Mouse (Mus musculus) forebrain, embryonic 16.5 days (tissue): ENCODE measurements around the gene Bub3. TPM values are rescaled to one million over a fixed set of nuclear protein-coding genes. Genes with fewer than 3 reads are reported as not detected.

Experiments used
- ATAC-seq: fragments of 200-750 bp; cut with Nextera tagmentation; 2 replicates; pipeline ENCODE4 v1.8.0; 2017; ENCODE audit warnings: mild to moderate bottlenecking, moderate library complexity
- H3K27ac ChIP-seq: fragments of 300-500 bp; sonication (generic); 2 replicates; pipeline ENCODE4 v1.5.1; 2014; ENCODE audit warnings: low read length, control low read depth
- H3K27me3 ChIP-seq: fragments of 300-500 bp; sonication (generic); replicated peaks from 2 replicates; pipeline ENCODE4 v1.6.1; 2014; ENCODE audit warnings: low read length; ENCODE audit not compliant: control insufficient read depth, insufficient read depth
- H3K36me3 ChIP-seq: fragments of 300-500 bp; sonication (generic); 2 replicates; pipeline ENCODE4 v1.6.1; 2014; ENCODE audit not compliant: control insufficient read depth, insufficient read depth
- H3K4me1 ChIP-seq: fragments of 300-500 bp; sonication (generic); replicated peaks from 2 replicates; pipeline ENCODE4 v1.6.1; 2014; ENCODE audit warnings: low read length; ENCODE audit not compliant: control insufficient read depth, insufficient read depth
- H3K4me2 ChIP-seq: fragments of 300-500 bp; sonication (generic); 2 replicates; pipeline ENCODE4 v1.6.1; 2014; ENCODE audit warnings: mild to moderate bottlenecking, low read length, control low read depth
- H3K4me3 ChIP-seq: fragments of 300-500 bp; sonication (generic); replicated peaks from 2 replicates; pipeline ENCODE4 v1.5.1; 2014; ENCODE audit warnings: mild to moderate bottlenecking, low read length, control low read depth
- H3K9ac ChIP-seq: fragments of 300-500 bp; sonication (generic); replicated peaks from 2 replicates; pipeline ENCODE4 v1.6.1; 2014; ENCODE audit warnings: low read depth, low read length, control low read depth
- H3K9me3 ChIP-seq: fragments of 300-500 bp; sonication (generic); 2 replicates; pipeline ENCODE4 v1.6.1; 2016; ENCODE audit warnings: low read length; ENCODE audit not compliant: control insufficient read depth
- WGBS: fragments of 180-500 bp; shearing (Covaris S2); extraction: QIAGEN DNeasy Blood & Tissue Kit; methylation state at CpG from one replicate; pipeline ENCODE4 v1.1.7; 2014; 5-methylcytosine and 5-hydroxymethylcytosine counted together
- polyA plus RNA-seq: library from polyadenylated mRNA; unstranded; fragments of >200 nt; fragmentation: Nextera tagmentation; extraction: Ambion mirVana; gene quantifications from 2 replicates; pipeline ENCODE4 v1.2.1, GENCODE M21; 2015

Bub3 gene
- polyA plus RNA-seq, 1 experiment from 2014 or later = 186 TPM

DNA sequence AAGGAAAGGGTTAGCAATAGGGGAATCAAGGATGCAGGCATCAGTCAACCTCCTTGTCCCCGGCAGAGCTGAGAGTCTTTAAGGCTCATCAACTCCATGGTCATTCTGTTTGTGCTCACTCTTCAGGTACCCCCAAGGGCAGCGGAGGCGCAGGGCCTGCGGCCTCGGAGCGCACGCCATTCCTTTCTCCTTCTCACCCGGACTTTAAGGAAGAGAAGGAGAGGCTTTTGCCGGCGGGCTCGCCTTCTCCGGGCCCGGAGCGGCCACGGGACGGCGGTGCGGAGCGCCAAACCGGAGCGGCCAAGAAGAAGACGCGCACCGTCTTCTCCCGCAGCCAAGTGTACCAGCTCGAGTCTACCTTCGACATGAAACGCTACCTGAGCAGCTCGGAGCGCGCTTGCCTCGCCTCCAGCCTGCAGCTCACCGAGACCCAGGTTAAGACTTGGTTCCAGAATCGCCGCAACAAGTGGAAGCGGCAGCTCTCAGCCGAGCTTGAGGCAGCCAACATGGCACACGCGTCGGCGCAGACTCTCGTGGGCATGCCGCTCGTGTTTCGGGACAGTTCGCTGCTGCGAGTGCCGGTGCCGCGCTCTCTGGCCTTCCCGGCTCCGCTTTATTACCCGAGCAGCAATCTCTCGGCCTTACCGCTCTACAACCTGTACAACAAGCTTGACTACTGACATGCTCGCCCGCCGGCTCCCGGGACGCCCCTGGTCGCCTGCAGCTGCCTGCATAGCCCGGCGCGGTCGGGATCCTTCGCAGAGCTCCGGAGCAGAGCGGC, 4.5 kb upstream of the Bub3 start:
- Histone ChIP-seq H3K27ac (no peak overlapping the region), H3K36me3 (no peaks in the 10 kb centered on the region), H3K4me2 (no peak overlapping the region), H3K9me3 (no peaks in the 10 kb centered on the region), H3K27me3 (peaks cover 63% of the 10 kb centered on the region), H3K4me1 (peaks cover 15% of the 10 kb centered on the region), H3K4me3 (no peak overlapping the region), H3K9ac (no peak overlapping the region)
- ATAC-seq = no peak
- WGBS = under 1% methylated on average over 68 of the region's 68 CpGs

DNA sequence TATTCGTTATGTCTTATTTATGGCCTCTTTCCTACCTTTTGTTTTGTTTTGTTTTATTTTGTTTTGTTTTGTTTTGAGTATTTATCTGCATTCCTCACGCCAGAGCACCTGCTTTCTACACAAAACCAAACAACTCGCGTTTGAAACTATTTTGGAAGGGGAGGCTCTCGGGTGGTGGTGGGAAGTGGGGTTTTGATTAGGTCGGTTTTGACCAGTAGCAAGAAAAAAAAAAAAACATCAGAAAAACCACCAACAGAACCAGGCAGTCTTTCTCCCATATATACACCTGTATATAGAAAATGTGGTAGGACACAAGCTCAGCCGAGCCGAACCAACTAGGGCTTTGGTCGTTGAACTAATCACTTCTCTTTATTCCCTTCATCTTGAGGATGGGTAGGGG, 3.9 kb upstream of the Bub3 start:
- 2% methylated on average over 9 of the region's 9 CpGs for WGBS

DNA sequence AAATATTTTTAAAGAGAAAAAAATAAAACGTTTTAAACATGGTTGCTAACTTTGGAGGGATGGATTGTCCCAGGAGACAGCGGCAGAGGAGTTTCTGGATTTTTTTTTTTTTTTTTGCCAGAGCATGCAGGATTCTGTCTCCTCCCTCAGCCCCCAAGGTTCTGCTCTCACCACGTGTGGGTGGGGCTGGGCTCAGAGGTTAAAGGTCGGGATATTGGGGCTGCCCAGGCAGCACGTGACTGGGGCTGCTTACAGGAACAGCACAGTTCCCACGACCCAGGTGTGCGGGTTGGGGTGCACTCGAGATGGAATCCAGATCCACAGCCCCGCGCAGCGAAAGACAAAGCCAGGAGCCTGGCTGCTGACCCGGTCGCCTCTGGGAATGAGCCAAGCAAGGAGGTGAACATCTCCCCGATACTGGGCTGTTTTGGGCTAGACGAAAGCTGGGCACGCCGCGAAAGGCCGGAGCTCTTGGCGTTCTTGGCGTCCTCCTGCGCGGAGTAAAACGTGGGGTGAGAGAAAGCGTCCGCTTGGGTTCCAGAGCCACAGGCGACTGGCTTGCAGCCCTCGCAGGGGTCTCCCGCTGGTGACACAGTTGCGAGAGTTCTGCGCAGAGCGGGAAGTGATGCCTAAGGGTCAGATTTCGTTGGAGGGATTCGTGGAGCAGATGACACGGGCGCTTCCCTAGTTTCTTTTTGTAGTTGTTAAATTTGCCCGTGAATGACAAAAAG, 3.3 kb upstream of the Bub3 start:
- ATAC-seq = no peak
- no peak overlapping the region for H3K4me3 ChIP-seq
- peaks cover 51% of the 10 kb centered on the region for H3K27me3 ChIP-seq
- H3K9me3 ChIP-seq = no peaks in the 10 kb centered on the region
- H3K4me2 ChIP-seq = no peak overlapping the region
- H3K27ac ChIP-seq = no peak overlapping the region
- H3K4me1 ChIP-seq = peaks cover 23% of the 10 kb centered on the region
- no peaks in the 10 kb centered on the region for H3K36me3 ChIP-seq
- H3K9ac ChIP-seq = no peak overlapping the region
- under 1% methylated on average over 37 of the region's 37 CpGs for WGBS

More for the DNA sequence above, 3.9 kb upstream of the Bub3 start:
- H3K4me3 ChIP-seq = no peak overlapping the region
- H3K9me3 ChIP-seq = no peaks in the 10 kb centered on the region
- H3K9ac ChIP-seq = no peak overlapping the region
- no peak for ATAC-seq
- no peak overlapping the region for H3K4me2 ChIP-seq
- peaks cover 57% of the 10 kb centered on the region for H3K27me3 ChIP-seq
- no peaks in the 10 kb centered on the region for H3K36me3 ChIP-seq
- H3K4me1 ChIP-seq = peaks cover 20% of the 10 kb centered on the region
- H3K27ac ChIP-seq = no peak overlapping the region

GRCm38 (mm10) chr7:131557751-131558150, 2.3 kb upstream of the Bub3 start:
- ATAC-seq = no peak
- no peak overlapping the region for H3K4me3 ChIP-seq
- no peak overlapping the region for H3K27ac ChIP-seq
- no peak overlapping the region for H3K9ac ChIP-seq
- no peaks in the 10 kb centered on the region for H3K9me3 ChIP-seq
- no peak overlapping the region for H3K4me2 ChIP-seq
- H3K36me3 ChIP-seq = no peaks in the 10 kb centered on the region
- 37% methylated on average over 2 of the region's 2 CpGs for WGBS
- peaks cover 42% of the 10 kb centered on the region for H3K27me3 ChIP-seq
- peaks cover 27% of the 10 kb centered on the region for H3K4me1 ChIP-seq

GRCm38 (mm10) chr7:131560697-131561042, 648 bp downstream of the Bub3 start:
- peak overlapping the region; percentile 84 for H3K4me2 ChIP-seq
- H3K36me3 ChIP-seq = peaks cover 7% of the 10 kb centered on the region; the same call in 1 of the 2 replicates
- peaks cover 21% of the 10 kb centered on the region for H3K27me3 ChIP-seq
- ATAC-seq = peak; percentile 27
- H3K9ac ChIP-seq = peak overlapping the region; percentile 79
- peaks cover 16% of the 10 kb centered on the region for H3K4me1 ChIP-seq
- under 1% methylated on average over 14 of the region's 14 CpGs for WGBS
- H3K27ac ChIP-seq = peak overlapping the region; percentile 91
- peak overlapping the region; percentile 70 for H3K4me3 ChIP-seq
- no peaks in the 10 kb centered on the region for H3K9me3 ChIP-seq

DNA sequence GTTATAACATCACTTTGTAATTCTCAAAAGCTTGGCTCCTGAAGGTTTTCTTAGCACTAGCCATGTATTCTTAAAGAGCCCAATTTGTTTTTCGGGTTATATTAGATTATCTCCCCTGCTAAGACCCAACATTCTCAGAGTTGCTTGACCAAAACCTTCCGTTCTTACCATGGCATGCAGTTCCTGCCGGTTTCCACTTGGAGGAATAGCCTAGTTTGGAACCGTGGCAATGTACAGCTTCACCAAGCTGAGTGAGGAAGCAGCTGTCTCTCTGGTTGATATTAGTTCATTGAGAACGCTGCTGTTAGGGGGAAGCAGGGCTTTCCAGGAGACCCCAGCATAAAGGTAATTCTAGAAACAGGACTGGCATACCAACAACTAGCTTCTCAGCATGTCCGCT, 15.2 kb downstream of the Bub3 start:
- peaks cover 10% of the 10 kb centered on the region for H3K36me3 ChIP-seq

GRCm38 (mm10) chr7:131582178-131582577, 22.2 kb downstream of the Bub3 start:
- Histone ChIP-seq H3K4me3 (no peak overlapping the region), H3K27ac (no peak overlapping the region), H3K9me3 (no peaks in the 10 kb centered on the region), H3K4me1 (no peaks in the 10 kb centered on the region), H3K36me3 (no peaks in the 10 kb centered on the region), H3K27me3 (peaks cover 10% of the 10 kb centered on the region), H3K9ac (no peak overlapping the region), H3K4me2 (no peak overlapping the region)
- ATAC-seq = no peak
- WGBS = 80% methylated on average over 9 of the region's 9 CpGs

More for the DNA sequence above, 15.2 kb downstream of the Bub3 start:
- H3K27ac ChIP-seq = no peak overlapping the region
- WGBS = 82% methylated on average over 6 of the region's 6 CpGs
- H3K4me1 ChIP-seq = no peaks in the 10 kb centered on the region
- H3K9me3 ChIP-seq = no peaks in the 10 kb centered on the region
- no peak overlapping the region for H3K4me2 ChIP-seq
- no peak overlapping the region for H3K9ac ChIP-seq
- H3K27me3 ChIP-seq = 0 out of 2 replicates have a peak, but pooled peaks cover 2% of the 10 kb centered on the region
- ATAC-seq = no peak
- no peak overlapping the region for H3K4me3 ChIP-seq

GRCm38 (mm10) chr7:131585551-131585950, 25.5 kb downstream of the Bub3 start:
- Histone ChIP-seq H3K27ac (no peak overlapping the region), H3K4me3 (no peak overlapping the region), H3K27me3 (peaks cover 25% of the 10 kb centered on the region), H3K36me3 (no peaks in the 10 kb centered on the region), H3K4me1 (no peaks in the 10 kb centered on the region), H3K9ac (no peak overlapping the region), H3K4me2 (no peak overlapping the region), H3K9me3 (no peaks in the 10 kb centered on the region)
- WGBS = 45% methylated on average over 5 of the region's 5 CpGs
- ATAC-seq = peak; percentile 40; the same call in 1 of the 2 replicates

DNA sequence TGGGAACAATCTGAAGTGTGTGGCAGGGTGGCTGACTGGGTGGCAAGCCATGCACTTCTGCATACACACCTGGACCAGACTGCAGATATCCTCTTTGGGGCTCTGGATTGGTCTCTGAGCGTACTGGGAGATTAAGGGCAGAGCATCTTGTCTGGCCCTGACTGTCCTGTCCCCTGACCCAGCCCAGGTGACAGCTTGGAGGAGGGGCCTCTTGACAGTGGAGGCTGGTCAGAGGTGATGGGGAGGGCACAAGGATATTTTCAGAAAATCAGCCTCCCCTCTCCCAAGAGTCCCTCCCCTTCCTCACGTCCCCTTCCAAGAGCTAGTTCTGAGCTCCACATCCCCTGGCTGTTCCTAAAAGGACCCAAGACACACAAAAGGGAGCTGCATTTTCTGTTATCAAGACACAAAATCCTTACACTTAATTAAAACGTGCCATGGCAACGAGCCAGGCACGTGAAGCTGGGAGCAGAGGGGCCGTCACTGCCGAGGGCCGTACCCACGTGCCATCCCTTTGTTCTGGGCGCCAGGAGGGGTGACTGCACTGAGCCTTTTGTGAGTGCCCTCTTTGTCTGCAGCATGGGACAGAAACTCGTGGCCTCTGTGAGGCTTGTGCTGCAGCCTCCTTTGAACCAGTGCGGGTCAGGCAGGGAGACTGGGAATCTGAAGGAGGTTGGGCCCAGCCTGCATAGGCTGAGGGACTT, 37.9 kb downstream of the Bub3 start:
- H3K27ac ChIP-seq = no peak overlapping the region
- H3K27me3 ChIP-seq = peaks cover 42% of the 10 kb centered on the region
- peak overlapping the region; percentile 31 for H3K4me2 ChIP-seq

More for the DNA sequence above, 37.9 kb downstream of the Bub3 start:
- Histone ChIP-seq H3K9me3 (no peaks in the 10 kb centered on the region), H3K4me3 (no peak overlapping the region), H3K9ac (peak overlapping the region; percentile 16), H3K4me1 (peaks cover 10% of the 10 kb centered on the region), H3K36me3 (no peaks in the 10 kb centered on the region)
- 6% methylated on average over 12 of the region's 12 CpGs for WGBS
- peak; percentile 63 for ATAC-seq
